14 mouse cellular contexts compared by ENCODE assay signal in the genomic region with DNA sequence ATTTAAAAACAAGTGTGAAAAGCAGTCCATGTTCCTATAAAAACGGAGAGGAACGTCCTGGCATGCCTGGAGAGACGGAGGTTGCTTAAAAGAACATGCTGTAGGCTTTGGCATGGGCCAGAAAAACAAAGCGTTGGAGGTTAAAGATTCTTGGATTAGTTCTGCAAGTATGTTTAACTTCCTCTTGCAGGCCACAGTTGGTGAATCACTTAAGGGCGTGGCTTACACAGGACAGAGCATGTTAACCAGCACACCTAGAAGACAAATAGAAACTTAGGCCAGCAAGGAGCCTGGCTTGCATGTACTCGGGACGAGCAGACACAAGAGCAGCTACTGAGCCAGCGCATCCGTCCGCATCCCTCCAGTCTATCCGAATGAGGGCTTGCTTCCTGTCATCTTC. TPM values are rescaled to one million over a fixed set of nuclear protein-coding genes. Genes with fewer than 3 reads are reported as not detected.
A peak's percentile ranks its signal among the peaks of the same experiment; 100 is the strongest.
DNase-seq lines count a peak whose midpoint lies in the region; ATAC-seq and TF ChIP-seq lines count a peak whose summit lies in the region.
"Had no signal": no experiment of that assay in that cellular context is flagged by ENCODE, and none has a peak within 500 bp of the region (broad histone marks: within the 10 kb centered on the region; RNA-seq: fewer than 3 reads in every experiment).

No protein-coding gene starts in this region.

- peaks cover 23% of the 10 kb centered on the region; the same call in 1 of the 2 replicates for H3K36me3 ChIP-seq in limb, embryonic 15.5 days
- peaks cover 63% of the 10 kb centered on the region for H3K36me3 ChIP-seq in limb, embryonic 10.5 days
- peaks cover 3 to 17% of the 10 kb centered on the region in 2 experiments; a peak in 3 of 4 replicates for H3K36me3 ChIP-seq in MEL (ENCODE audit: control insufficient read depth in 1 of 2, insufficient read depth in 2 of 2, low read length in 2 of 2)
- H3K36me3 ChIP-seq in intestine, embryonic 14.5 days (ENCODE audit: control insufficient read depth, insufficient read depth, low read length): peaks cover 34% of the 10 kb centered on the region
- no peaks in the 10 kb centered on the region for H3K36me3 ChIP-seq in stomach, embryonic 15.5 days

- TF ChIP-seq POLR2A in MEL (IDR thresholded peaks at IDR 0.05; ENCODE audit: control insufficient read depth in 1 of 2, insufficient read depth in 1 of 2, low read depth in 1 of 2, low read length in 2 of 2, poor library complexity in 1 of 2): no peak

- peaks cover 6% of the 10 kb centered on the region for H3K4me1 ChIP-seq in limb, embryonic 15.5 days
- no peaks in the 10 kb centered on the region for H3K4me1 ChIP-seq in limb, embryonic 10.5 days
- peaks cover 4 to 14% of the 10 kb centered on the region in 2 experiments for H3K4me1 ChIP-seq in MEL (ENCODE audit: control insufficient read depth in 1 of 2, insufficient read depth in 2 of 2, low read length in 2 of 2)
- 0 out of 2 replicates have a peak, but pooled peaks cover 5% of the 10 kb centered on the region for H3K4me1 ChIP-seq in intestine, embryonic 14.5 days (replicated peaks; ENCODE audit: control insufficient read depth, insufficient read depth, low read length)
- no peaks in the 10 kb centered on the region for H3K4me1 ChIP-seq in stomach, embryonic 15.5 days
- H3K4me1 ChIP-seq: forebrain, embryonic 15.5 days had no signal

- peak; percentile 32 to 37; a peak in 2 of 4 replicates for TF ChIP-seq EP300 in MEL (IDR thresholded peaks at IDR 0.05; ENCODE audit: low read depth in 1 of 2, low read length in 2 of 2)

- no peak overlapping the region for H3K9ac ChIP-seq in limb, embryonic 15.5 days
- no peak overlapping the region for H3K9ac ChIP-seq in MEL (ENCODE audit: control insufficient read depth, low read depth, low read length, poor library complexity, severe bottlenecking)
- no peak overlapping the region for H3K9ac ChIP-seq in intestine, embryonic 14.5 days (ENCODE audit: low read length)
- H3K9ac ChIP-seq in stomach, embryonic 15.5 days: no peak overlapping the region
- H3K9ac ChIP-seq: forebrain, embryonic 15.5 days had no signal

- H3K4me3 ChIP-seq in limb, embryonic 15.5 days: no peak overlapping the region
- H3K4me3 ChIP-seq in limb, embryonic 10.5 days: no peak overlapping the region
- H3K4me3 ChIP-seq in MEL (ENCODE audit: control insufficient read depth in 1 of 2, insufficient read depth in 1 of 2, low read depth in 2 of 2, low read length in 2 of 2): no peak overlapping the region
- H3K4me3 ChIP-seq in intestine, embryonic 14.5 days (ENCODE audit: low read depth, low read length): no peak overlapping the region
- no peak overlapping the region for H3K4me3 ChIP-seq in stomach, embryonic 15.5 days (replicated peaks)
- H3K4me3 ChIP-seq: forebrain, embryonic 15.5 days; megakaryocyte, embryonic 14.5 days had no signal

- H3K27me3 ChIP-seq in limb, embryonic 15.5 days: no peaks in the 10 kb centered on the region
- no peaks in the 10 kb centered on the region for H3K27me3 ChIP-seq in limb, embryonic 10.5 days (ENCODE audit: low read depth, poor library complexity, severe bottlenecking)
- H3K27me3 ChIP-seq in MEL (ENCODE audit: control insufficient read depth in 1 of 2, insufficient read depth in 2 of 2, low read length in 2 of 2): no peaks in the 10 kb centered on the region
- no peaks in the 10 kb centered on the region for H3K27me3 ChIP-seq in intestine, embryonic 14.5 days (replicated peaks; ENCODE audit: control insufficient read depth, insufficient read depth, low read length)
- no peaks in the 10 kb centered on the region for H3K27me3 ChIP-seq in stomach, embryonic 15.5 days (replicated peaks)
- H3K27me3 ChIP-seq: forebrain, embryonic 15.5 days; megakaryocyte, embryonic 14.5 days had no signal

- no peak for TF ChIP-seq RAD21 in MEL (IDR thresholded peaks at IDR 0.05; ENCODE audit: low read depth, low read length)

- H3K27ac ChIP-seq in limb, embryonic 15.5 days: 0 out of 2 replicates have a peak overlapping the region, but pooled peaks have one; percentile 9
- no peak overlapping the region for H3K27ac ChIP-seq in limb, embryonic 10.5 days
- peak overlapping the region; percentile 49 for H3K27ac ChIP-seq in MEL (ENCODE audit: control insufficient read depth, low read depth, low read length)
- no peak overlapping the region; the same call in 1 of the 2 replicates for H3K27ac ChIP-seq in intestine, embryonic 14.5 days (ENCODE audit: low read depth)
- peak overlapping the region; percentile 70 for H3K27ac ChIP-seq in stomach, embryonic 15.5 days
- H3K27ac ChIP-seq: forebrain, embryonic 15.5 days had no signal

- H3K79me2 ChIP-seq in MEL (ENCODE audit: control insufficient read depth, insufficient read depth, low read length, poor library complexity): no peaks in the 10 kb centered on the region; the same call in 1 of the 2 replicates

- H3K9me3 ChIP-seq in limb, embryonic 15.5 days: no peaks in the 10 kb centered on the region
- no peaks in the 10 kb centered on the region for H3K9me3 ChIP-seq in limb, embryonic 10.5 days (replicated peaks)
- no peaks in the 10 kb centered on the region for H3K9me3 ChIP-seq in MEL (replicated peaks; ENCODE audit: insufficient read depth, low read length)
- no peaks in the 10 kb centered on the region for H3K9me3 ChIP-seq in intestine, embryonic 14.5 days (ENCODE audit: control insufficient read depth, low read length)
- no peaks in the 10 kb centered on the region for H3K9me3 ChIP-seq in stomach, embryonic 15.5 days
- H3K9me3 ChIP-seq: forebrain, embryonic 15.5 days; megakaryocyte, embryonic 14.5 days had no signal

- TF ChIP-seq CTCF in MEL (IDR thresholded peaks at IDR 0.05 in 2 of 3, conservative IDR thresholded peaks at IDR 0.05 in 1 of 3; ENCODE audit: control insufficient read depth in 1 of 3, insufficient read depth in 1 of 3, low read depth in 2 of 3, low read length in 3 of 3, poor library complexity in 1 of 3, severe bottlenecking in 1 of 3): no peak

- H3K4me2 ChIP-seq in limb, embryonic 15.5 days: no peak overlapping the region
- H3K4me2 ChIP-seq in intestine, embryonic 14.5 days (ENCODE audit: low read length): no peak overlapping the region
- no peak overlapping the region for H3K4me2 ChIP-seq in stomach, embryonic 15.5 days
- H3K4me2 ChIP-seq: forebrain, embryonic 15.5 days; liver, embryonic 11.5 days had no signal

- no peak for ATAC-seq in limb, embryonic 15.5 days (ENCODE audit: insufficient number of reproducible peaks, low FRiP score, low TSS enrichment, low read depth)
- ATAC-seq in intestine, embryonic 14.5 days (replicated peaks; ENCODE audit: low FRiP score, low TSS enrichment, low read depth): peak; percentile 54; the same call in 1 of the 2 replicates
- ATAC-seq in stomach, embryonic 15.5 days (ENCODE audit: insufficient read depth, low FRiP score, low read depth): peak; percentile 54; the same call in 1 of the 2 replicates
- ATAC-seq: forebrain, embryonic 15.5 days had no signal

- 71% methylated on average over 11 of the region's 11 CpGs for WGBS in limb, embryonic 15.5 days
- WGBS in limb, embryonic 10.5 days: 94% methylated on average over 11 of the region's 11 CpGs
- 80% methylated on average over 11 of the region's 11 CpGs for WGBS in intestine, embryonic 14.5 days
- 66% methylated on average over 11 of the region's 11 CpGs for WGBS in stomach, embryonic 15.5 days

- no peak for DNase-seq in limb, embryonic 10.5 days (ENCODE audit: low spot score)
- peak; percentile 92 for DNase-seq in MEL (ENCODE audit: low read depth, low spot score)
- peak; percentile 53 for DNase-seq in intestine, embryonic 14.5 days (ENCODE audit: low spot score)
- no peak for DNase-seq in left cerebral cortex, adult 8-10 months (ENCODE audit: low spot score in 2 of 2)
- DNase-seq in heart, postnatal 4 days: no peak
- no peak for DNase-seq in heart, adult 18-20 months
- DNase-seq: heart, adult 11 months; heart, postnatal 14 days; kidney, adult 18-20 months had no signal

TF ChIP-seq in MEL, 35 proteins besides CTCF, POLR2A, EP300 and RAD21 (continues in another document):
- TF ChIP-seq ETS1 (IDR thresholded peaks at IDR 0.05; ENCODE audit: low read depth, low read length) (no peak), CHD1 (IDR thresholded peaks at IDR 0.05; ENCODE audit: low read depth, low read length) (no peak), SMC3 (IDR thresholded peaks at IDR 0.05; ENCODE audit: low read depth, low read length) (no peak), TCF12 (IDR thresholded peaks at IDR 0.05; ENCODE audit: low read depth, low read length) (no peak), GABPA (IDR thresholded peaks at IDR 0.05; ENCODE audit: low read depth, low read length) (no peak), POLR2AphosphoS2 (IDR thresholded peaks at IDR 0.05; ENCODE audit: low read length) (0 out of 2 replicates have a peak, but pooled peaks have one; percentile 6), HCFC1 (IDR thresholded peaks at IDR 0.05; ENCODE audit: low read depth, low read length) (no peak), JUND (IDR thresholded peaks at IDR 0.05; ENCODE audit: low read depth, low read length) (0 out of 2 replicates have a peak, but pooled peaks have one; percentile 34), UBTF (IDR thresholded peaks at IDR 0.05; ENCODE audit: borderline replicate concordance, insufficient read depth, low read depth, low read length) (no peak), BHLHE40 (IDR thresholded peaks at IDR 0.05; ENCODE audit: borderline replicate concordance, low read depth, low read length) (no peak), TBP (IDR thresholded peaks at IDR 0.05; ENCODE audit: low read depth, low read length) (no peak), MYB (IDR thresholded peaks at IDR 0.05; ENCODE audit: low read depth, low read length) (0 out of 2 replicates have a peak, but pooled peaks have one; percentile 7), MAX (IDR thresholded peaks at IDR 0.05; ENCODE audit: low read length) (no peak), RCOR1 (IDR thresholded peaks at IDR 0.05; ENCODE audit: low read depth, low read length) (no peak), ZC3H11A (IDR thresholded peaks at IDR 0.05; ENCODE audit: low read depth, low read length) (no peak), SIN3A (IDR thresholded peaks at IDR 0.05; ENCODE audit: low read length) (peak; percentile 58)

RNA-seq across cellular contexts. Expression of a gene that starts 52.2 kb away (rescaled TPM):
- 134 and 139 TPM in 2 replicates for polyA plus RNA-seq in limb, embryonic 15.5 days (2015; fragmentation: Nextera tagmentation; extraction: Ambion mirVana)
- 214 and 221 TPM in 2 replicates for polyA plus RNA-seq in limb, embryonic 10.5 days (2016; fragmentation: Nextera tagmentation; extraction: Ambion mirVana)
- total RNA-seq in MEL (2012; rRNA removed): 153 and 157 TPM in 2 replicates
- polyA plus RNA-seq in MEL (2012; ENCODE audit: insufficient read depth in 1 of 2, insufficient read length in 2 of 2, low read depth in 1 of 2, low replicate concordance in 2 of 2, missing spikeins in 1 of 2): 100 to 1,000 TPM; 309 to 348 TPM
- polyA plus RNA-seq in intestine, embryonic 14.5 days (2014; fragmentation: Nextera tagmentation; extraction: Ambion mirVana): 95.9 and 96.3 TPM in 2 replicates
- polyA plus RNA-seq in stomach, embryonic 15.5 days (2015; fragmentation: Nextera tagmentation; extraction: Ambion mirVana): 140 and 144 TPM in 2 replicates
- total RNA-seq in left cerebral cortex, adult 8-10 months (2022): 10 to 100 TPM; 84.8 to 90.4 (median 87.5) TPM
- total RNA-seq in heart, postnatal 4 days (2021): 10 to 100 TPM; 93.2 to 97.3 TPM
- 10 to 100 TPM; 54.9 to 57.7 TPM for total RNA-seq in heart, adult 18-20 months (2021)

Comparison
In these comparisons a context has a peak if more than half of its experiments do, and no peak if none do; other contexts are left out.
1. H3K27ac ChIP-seq: peak in limb, embryonic 15.5 days (single experiment), MEL (single experiment) and stomach, embryonic 15.5 days (single experiment); none in limb, embryonic 10.5 days (single experiment) and intestine, embryonic 14.5 days (single experiment).
2. DNase-seq: peak in MEL (single experiment) and intestine, embryonic 14.5 days (single experiment); none in limb, embryonic 10.5 days (single experiment), left cerebral cortex, adult 8-10 months (0 of 2), heart, postnatal 4 days (single experiment) and heart, adult 18-20 months (0 of 2).